Mouse (Mus musculus) bone marrow, adult 2 months (tissue): ENCODE measurements around the gene Stag3. TPM values are rescaled to one million over a fixed set of nuclear protein-coding genes. Genes with fewer than 3 reads are reported as not detected.

ENCODE experiments used
- H3K27ac ChIP-seq: fragments of 200-500 bp; 2 replicates; pipeline ENCODE4 v1.5.1; 2012; ENCODE audit warnings: low read depth, mild to moderate bottlenecking, control low read depth, inconsistent platforms, low read length; ENCODE audit not compliant: control insufficient read depth, poor library complexity, insufficient read depth
- H3K4me1 ChIP-seq: fragments of 200-500 bp; 2 replicates; pipeline ENCODE4 v1.6.1; 2011; ENCODE audit warnings: low read length; ENCODE audit not compliant: control insufficient read depth, insufficient read depth
- H3K4me3 ChIP-seq: fragments of 200-500 bp; replicated peaks from 2 replicates; pipeline ENCODE3; 2011; ENCODE audit warnings: mild to moderate bottlenecking, low read depth, low read length, control low read depth; ENCODE audit not compliant: control insufficient read depth
- CTCF ChIP-seq: fragments of 200-500 bp; IDR thresholded peaks from 2 replicates; pipeline ENCODE4 v1.5.1; 2011; ENCODE audit warnings: low read length, control low read depth; ENCODE audit not compliant: control insufficient read depth, insufficient read depth
- POLR2A ChIP-seq: fragments of 200-500 bp; IDR thresholded peaks from 2 replicates; pipeline ENCODE4 v1.6.1; 2011; ENCODE audit warnings: low read depth, mild to moderate bottlenecking, control low read depth, low read length, borderline replicate concordance; ENCODE audit not compliant: control insufficient read depth
- WGBS: fragments of 180-500 bp; shearing (Covaris S2); methylation state at CpG from one replicate; pipeline ENCODE4 v1.1.7; 2018; 5-methylcytosine and 5-hydroxymethylcytosine counted together
- polyA plus RNA-seq: library from polyadenylated mRNA; stranded (reverse); fragments of >200 nt; gene quantifications from 2 replicates; pipeline ENCODE4 v1.2.4, GENCODE M21; 2011; ENCODE audit warnings: low replicate concordance; ENCODE audit not compliant: missing spikeins, insufficient read depth, insufficient read length

The Stag3 gene
- polyA plus RNA-seq, 1 experiment, result 12.4 TPM

GRCm38 (mm10) chr5:138256966-138257584 is 23.0 kb upstream of the Stag3 start:
- peak overlapping the region; percentile 83 for H3K4me3 ChIP-seq
- WGBS, result 9% methylated on average over 10 of the region's 10 CpGs
- H3K4me1 ChIP-seq, result peaks cover 11% of the 10 kb centered on the region
- TF ChIP-seq CTCF (no peak), POLR2A (peak; percentile 29; the same call in 1 of the 2 replicates)
- peak overlapping the region; percentile 91 for H3K27ac ChIP-seq

GRCm38 (mm10) chr5:138257585-138257978 is 22.5 kb upstream of the Stag3 start:
- 45% methylated on average over 4 of the region's 4 CpGs for WGBS
- H3K27ac ChIP-seq, result peak overlapping the region; percentile 88
- H3K4me1 ChIP-seq, result peaks cover 11% of the 10 kb centered on the region
- H3K4me3 ChIP-seq, result peak overlapping the region; percentile 48
- TF ChIP-seq POLR2A (no peak), CTCF (no peak)

- TF ChIP-seq POLR2A (no peak), CTCF (no peak)
- Histone ChIP-seq H3K27ac (peak overlapping the region; percentile 70), H3K4me3 (no peak overlapping the region), H3K4me1 (peaks cover 11% of the 10 kb centered on the region)
- 36% methylated on average over 3 of the region's 3 CpGs for WGBS
Observed at GRCm38 (mm10) chr5:138258078-138258477, 22.0 kb upstream of the Stag3 start.

- Histone ChIP-seq H3K4me1 (peaks cover 11% of the 10 kb centered on the region), H3K27ac (peak overlapping the region; percentile 70; the same call in 1 of the 2 replicates), H3K4me3 (no peak overlapping the region)
- TF ChIP-seq POLR2A (no peak), CTCF (no peak)
- 40% methylated on average over 6 of the region's 6 CpGs for WGBS
Observed at GRCm38 (mm10) chr5:138258542-138258941, 21.5 kb upstream of the Stag3 start.

- TF ChIP-seq POLR2A (no peak), CTCF (no peak)
- Histone ChIP-seq H3K4me1 (peaks cover 11% of the 10 kb centered on the region), H3K4me3 (no peak overlapping the region), H3K27ac (peak overlapping the region; percentile 70)
- WGBS, result 42% methylated on average over 7 of the region's 7 CpGs
Observed at GRCm38 (mm10) chr5:138258993-138259392, 21.0 kb upstream of the Stag3 start.

GRCm38 (mm10) chr5:138260051-138260450 is 20.0 kb upstream of the Stag3 start:
- H3K4me1 ChIP-seq, result peaks cover 11% of the 10 kb centered on the region
- 59% methylated on average over 10 of the region's 10 CpGs for WGBS
- H3K27ac ChIP-seq, result 0 out of 2 replicates have a peak overlapping the region, but pooled peaks have one; percentile 0
- H3K4me3 ChIP-seq, result peak overlapping the region; percentile 0
- TF ChIP-seq POLR2A (no peak), CTCF (no peak)

GRCm38 (mm10) chr5:138260834-138261233 is 19.2 kb upstream of the Stag3 start:
- Histone ChIP-seq H3K4me3 (peak overlapping the region; percentile 25), H3K4me1 (peaks cover 11% of the 10 kb centered on the region), H3K27ac (peak overlapping the region; percentile 31; the same call in 1 of the 2 replicates)
- TF ChIP-seq POLR2A (no peak), CTCF (no peak)
- WGBS, result 49% methylated on average over 11 of the region's 11 CpGs

GRCm38 (mm10) chr5:138262001-138262400 is 18.0 kb upstream of the Stag3 start:
- peak overlapping the region; percentile 97 for H3K27ac ChIP-seq
- no peak for TF ChIP-seq POLR2A
- no peak for TF ChIP-seq CTCF
- peak overlapping the region; percentile 87 for H3K4me3 ChIP-seq
- WGBS, result 18% methylated on average over 4 of the region's 4 CpGs
- H3K4me1 ChIP-seq, result peaks cover 10% of the 10 kb centered on the region
